Mouse (Mus musculus) C2C12 (cell line): Measurements from ENCODE around the gene Ncbp1. TPM values are rescaled to one million over a fixed set of nuclear protein-coding genes. Genes with fewer than 3 reads are reported as not detected.

Source experiments
- H3K27me3 ChIP-seq: one replicate; pipeline ENCODE4 v1.6.1; 2011; ENCODE audit not compliant: control insufficient read depth, insufficient read depth, insufficient read length
- H3K36me3 ChIP-seq: one replicate; pipeline ENCODE4 v1.6.1; 2011; ENCODE audit not compliant: control insufficient read depth, insufficient read depth
- H3K4me3 ChIP-seq: one replicate; pipeline ENCODE4 v1.5.1; 2011; ENCODE audit warnings: mild to moderate bottlenecking, control low read depth; ENCODE audit not compliant: poor library complexity, insufficient read depth, severe bottlenecking
- H3K79me2 ChIP-seq: one replicate; pipeline ENCODE4 v1.6.1; 2011; ENCODE audit not compliant: control insufficient read depth, insufficient read depth
- H3K79me3 ChIP-seq: one replicate; pipeline ENCODE4 v1.6.1; 2011; ENCODE audit warnings: low read depth, control low read depth
- H3ac ChIP-seq: one replicate; pipeline ENCODE3; 2011; ENCODE audit warnings: low read depth; ENCODE audit not compliant: control insufficient read depth, insufficient read length
- CEBPB ChIP-seq: IDR thresholded peaks from one replicate; pipeline ENCODE4 v1.6.1; 2011; ENCODE audit warnings: low read depth, mild to moderate bottlenecking, control low read depth, moderate library complexity
- CTCF ChIP-seq: IDR thresholded peaks from one replicate; pipeline ENCODE4 v1.5.1; 2011; ENCODE audit not compliant: control insufficient read depth, insufficient read depth, insufficient read length
- FOSL1 ChIP-seq: IDR thresholded peaks from one replicate; pipeline ENCODE4 v1.8.0; 2011; ENCODE audit warnings: mild to moderate bottlenecking, low read length; ENCODE audit not compliant: poor library complexity, insufficient read depth, severe bottlenecking
- MAX ChIP-seq: IDR thresholded peaks from one replicate; pipeline ENCODE4 v1.6.1; 2011; ENCODE audit warnings: mild to moderate bottlenecking, control low read depth
- MYOD1 ChIP-seq: IDR thresholded peaks from one replicate; pipeline ENCODE4 v1.6.1; 2011; ENCODE audit warnings: low read depth; ENCODE audit not compliant: control insufficient read depth, insufficient read length
- MYOG ChIP-seq: IDR thresholded peaks from one replicate; pipeline ENCODE4 v1.6.1; 2011; ENCODE audit not compliant: control insufficient read depth, insufficient read length; ENCODE audit errors: extremely low read depth
- USF1 ChIP-seq: IDR thresholded peaks from one replicate; pipeline ENCODE4 v1.6.1; 2011; ENCODE audit warnings: low read depth, mild to moderate bottlenecking, control low read depth, moderate library complexity
- polyA plus RNA-seq: library from polyadenylated mRNA; unstranded; fragments of >200 nt; fragmentation: generic; extraction: Trizol; gene quantifications from one replicate; pipeline ENCODE4 v1.2.1, GENCODE M21; 2012; ENCODE audit warnings: missing spikeins

Gene Ncbp1
- polyA plus RNA-seq, 1 experiment, result 73.4 TPM

DNA sequence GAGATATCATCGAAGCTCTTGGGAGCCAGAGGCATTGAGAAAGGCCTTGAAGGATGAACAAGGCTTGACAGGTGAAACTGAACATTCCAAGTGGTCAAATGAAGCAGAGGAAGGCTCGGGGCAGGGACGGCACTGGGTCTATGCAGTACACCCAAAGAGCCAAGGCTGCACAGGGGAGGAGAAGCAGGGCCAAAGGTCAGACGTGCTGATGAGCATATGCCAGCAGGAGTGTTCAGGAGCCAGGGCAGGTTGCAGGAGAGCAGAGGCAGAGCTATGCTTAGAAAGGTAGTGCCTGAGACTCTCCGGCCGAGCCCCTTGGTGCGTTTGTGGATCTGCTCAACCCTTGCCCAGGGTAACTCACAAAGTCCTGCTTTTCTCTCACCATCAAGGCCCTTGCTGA, 41.9 kb upstream of the Ncbp1 start:
- TF ChIP-seq MYOD1, result no peak
- H3K79me3 ChIP-seq, result no peaks in the 10 kb centered on the region
- no peak overlapping the region for H3K4me3 ChIP-seq
- H3ac ChIP-seq, result no peak overlapping the region
- no peaks in the 10 kb centered on the region for H3K27me3 ChIP-seq
- H3K79me2 ChIP-seq, result no peaks in the 10 kb centered on the region
- no peaks in the 10 kb centered on the region for H3K36me3 ChIP-seq

DNA sequence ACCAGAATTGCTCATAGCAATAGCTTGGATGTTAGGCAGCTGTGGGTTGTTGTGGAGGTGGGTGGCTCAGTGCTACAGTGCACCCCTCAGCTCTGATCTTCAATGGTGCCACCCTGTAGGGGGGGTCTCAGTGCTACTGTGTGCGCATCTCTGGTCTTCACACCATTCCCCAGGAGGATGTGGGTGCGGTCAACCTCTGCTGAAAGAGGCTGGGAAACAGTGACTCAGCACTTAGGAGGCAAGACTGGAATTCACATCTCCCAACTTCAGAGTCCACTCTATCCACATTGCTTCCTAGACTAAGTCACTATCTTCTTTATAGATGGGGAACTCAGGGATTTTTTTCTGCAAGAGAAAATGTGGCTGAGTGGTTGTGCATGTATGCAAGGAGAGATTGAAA, 40.8 kb upstream of the Ncbp1 start:
- Histone ChIP-seq H3K4me3 (no peak overlapping the region), H3K79me3 (no peaks in the 10 kb centered on the region), H3K79me2 (no peaks in the 10 kb centered on the region), H3K27me3 (no peaks in the 10 kb centered on the region), H3K36me3 (no peaks in the 10 kb centered on the region), H3ac (no peak overlapping the region)
- TF ChIP-seq CTCF, result no peak
- no peak for TF ChIP-seq CEBPB

GRCm38 (mm10) chr4:46099132-46099531, 39.3 kb upstream of the Ncbp1 start:
- no peak overlapping the region for H3K4me3 ChIP-seq
- H3ac ChIP-seq, result no peak overlapping the region
- H3K79me3 ChIP-seq, result no peaks in the 10 kb centered on the region
- TF ChIP-seq FOSL1 (no peak), USF1 (no peak), MYOD1 (no peak), CEBPB (no peak), MAX (no peak), MYOG (no peak), CTCF (no peak)
- H3K36me3 ChIP-seq, result no peaks in the 10 kb centered on the region
- no peaks in the 10 kb centered on the region for H3K27me3 ChIP-seq
- H3K79me2 ChIP-seq, result no peaks in the 10 kb centered on the region

DNA sequence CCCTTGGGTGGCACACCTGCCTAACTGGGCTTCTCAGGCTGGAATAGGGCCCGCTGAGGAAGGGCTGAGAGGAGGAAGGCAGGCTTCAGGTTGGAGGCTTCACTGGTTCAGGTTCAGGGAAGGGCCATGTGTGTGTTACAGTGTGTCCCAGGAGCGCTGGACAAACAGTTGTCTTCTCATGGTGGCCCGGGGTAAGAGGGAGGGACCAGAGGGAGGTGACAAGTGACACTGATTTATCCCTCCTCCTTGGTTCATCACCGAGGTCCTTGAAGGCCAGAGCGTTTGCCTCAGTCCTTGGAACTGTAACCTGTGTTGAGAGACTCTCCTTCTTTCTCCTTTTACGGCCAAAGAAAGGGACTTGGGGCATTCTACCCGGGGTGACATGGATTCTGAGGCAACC, 37.9 kb upstream of the Ncbp1 start:
- Histone ChIP-seq H3ac (no peak overlapping the region), H3K79me3 (no peaks in the 10 kb centered on the region), H3K36me3 (no peaks in the 10 kb centered on the region), H3K27me3 (no peaks in the 10 kb centered on the region), H3K4me3 (no peak overlapping the region), H3K79me2 (no peaks in the 10 kb centered on the region)
- TF ChIP-seq MYOG (no peak), CEBPB (no peak), MAX (no peak), MYOD1 (no peak), FOSL1 (no peak), USF1 (no peak), CTCF (no peak)

GRCm38 (mm10) chr4:46101211-46101711, 37.2 kb upstream of the Ncbp1 start:
- TF ChIP-seq CTCF, result no peak
- TF ChIP-seq MAX, result no peak
- no peak for TF ChIP-seq MYOD1
- TF ChIP-seq USF1, result no peak
- TF ChIP-seq FOSL1, result no peak
- TF ChIP-seq CEBPB, result no peak
- TF ChIP-seq MYOG, result no peak
- H3K79me2 ChIP-seq, result no peaks in the 10 kb centered on the region
- H3ac ChIP-seq, result no peak overlapping the region
- H3K27me3 ChIP-seq, result no peaks in the 10 kb centered on the region
- H3K79me3 ChIP-seq, result no peaks in the 10 kb centered on the region
- no peak overlapping the region for H3K4me3 ChIP-seq
- no peaks in the 10 kb centered on the region for H3K36me3 ChIP-seq

DNA sequence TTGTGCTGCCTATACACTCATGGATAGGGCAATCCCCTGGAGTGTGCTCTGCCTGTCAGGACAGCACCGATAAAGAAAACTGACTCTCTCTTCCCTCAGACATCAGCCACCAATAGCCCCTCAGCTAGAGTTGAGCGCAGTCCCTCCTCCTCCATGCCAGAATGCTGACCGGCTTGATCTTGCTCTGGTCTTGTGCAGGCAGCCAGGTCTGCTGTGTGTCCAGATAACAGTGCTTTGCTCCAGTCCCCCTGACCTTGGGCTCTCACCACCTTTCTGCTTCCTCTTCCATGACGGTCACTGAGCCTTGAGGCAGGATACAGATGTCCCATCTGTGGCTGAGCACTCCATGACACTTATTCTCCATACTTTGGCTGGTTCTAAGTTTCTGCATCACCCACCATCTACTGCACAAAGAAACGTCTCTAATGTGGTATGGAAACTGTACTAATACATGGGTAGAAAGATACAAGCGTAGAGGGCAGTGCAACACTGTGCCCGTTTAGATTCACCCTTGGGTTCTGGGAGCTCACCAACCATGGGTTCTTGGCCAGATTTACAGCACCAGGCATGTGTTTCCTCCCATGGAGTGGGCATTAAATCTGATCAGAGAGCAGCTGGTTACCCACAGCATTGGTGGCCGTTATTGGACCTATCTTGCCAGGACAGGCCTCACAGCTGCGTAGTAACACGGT, 36.2 kb upstream of the Ncbp1 start:
- no peak overlapping the region for H3ac ChIP-seq
- TF ChIP-seq FOSL1 (no peak), MYOD1 (no peak), CTCF (no peak), USF1 (no peak), MYOG (no peak), CEBPB (no peak), MAX (no peak)
- no peaks in the 10 kb centered on the region for H3K27me3 ChIP-seq

More for the DNA sequence above, 36.2 kb upstream of the Ncbp1 start:
- Histone ChIP-seq H3K79me2 (no peaks in the 10 kb centered on the region), H3K36me3 (no peaks in the 10 kb centered on the region), H3K79me3 (no peaks in the 10 kb centered on the region), H3K4me3 (no peak overlapping the region)
